Mouse (Mus musculus): Measurements from ENCODE around the gene Il2ra.
A peak's percentile ranks its signal among the peaks of the same experiment; 100 is the strongest.

Il2ra gene

GRCm38 (mm10) chr2:11653780-11654179 lies 11.2 kb downstream of the Il2ra start:
- no peak for DNase-seq

DNA sequence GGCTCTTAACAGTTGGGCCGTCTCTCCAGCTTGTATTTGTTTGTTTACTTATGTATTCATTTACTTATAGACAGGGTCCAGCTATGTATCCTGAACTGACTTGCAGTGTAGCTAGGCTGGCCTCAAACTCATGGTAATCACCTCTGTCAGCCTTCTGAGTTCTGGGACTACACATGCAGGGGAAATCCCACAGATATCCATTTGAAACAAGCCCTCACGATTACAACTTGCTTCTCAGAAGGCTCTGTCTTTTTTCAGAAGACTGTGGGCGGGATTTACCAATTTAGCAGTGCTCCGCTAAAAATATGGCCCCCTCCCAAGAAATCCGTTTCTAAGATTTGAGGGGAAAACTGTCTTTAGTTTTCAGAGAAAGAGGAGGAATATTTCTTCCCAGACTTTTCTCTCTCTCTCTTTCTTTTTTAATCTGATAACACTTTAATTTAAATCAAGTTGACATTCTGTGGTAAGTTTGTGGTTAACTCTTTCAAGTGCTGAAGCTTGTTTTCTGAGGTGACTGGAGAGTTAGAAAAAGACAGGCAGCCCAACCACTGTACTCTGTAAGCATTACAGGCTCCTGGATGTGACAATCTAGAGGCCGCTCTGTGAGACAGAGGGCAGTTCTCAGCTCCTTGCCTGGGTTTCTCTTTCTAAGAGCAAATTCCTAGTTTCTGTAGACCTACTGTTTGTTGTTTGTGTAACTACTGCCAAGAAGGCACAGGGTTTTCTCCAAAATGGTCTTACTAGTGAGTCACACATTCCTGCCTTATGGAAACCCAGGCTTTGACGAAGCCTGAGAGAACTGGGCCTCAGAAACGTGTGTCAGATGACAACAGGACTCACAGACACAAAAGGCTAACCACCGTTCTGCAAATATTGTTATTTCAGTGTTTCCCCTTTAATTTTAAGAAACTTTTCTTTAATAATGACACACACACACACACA lies 12.7 kb downstream of the Il2ra start:
- DNase-seq: no peak

GRCm38 (mm10) chr2:11657581-11657980 lies 15.0 kb downstream of the Il2ra start:
- no peak for DNase-seq

DNA sequence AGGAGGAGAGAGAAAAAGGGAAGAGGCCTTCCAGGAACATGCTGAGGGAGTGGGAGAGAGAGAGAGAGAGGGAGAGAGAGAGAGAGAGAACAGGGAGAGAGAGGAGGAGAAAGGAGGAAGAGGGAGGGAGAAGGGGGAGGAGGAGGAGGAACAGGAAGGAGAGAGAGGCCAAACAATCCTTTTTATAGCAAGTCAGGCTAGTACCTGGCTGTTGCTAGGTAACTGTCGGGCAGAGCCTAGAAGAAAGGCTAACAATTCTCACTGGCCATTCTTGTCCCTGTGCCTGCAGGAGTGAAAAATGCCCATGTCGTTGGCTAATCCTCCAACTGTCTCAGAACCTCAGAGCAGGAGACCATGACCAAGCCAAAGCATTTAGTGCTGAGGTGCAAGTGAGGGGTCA lies 16.7 kb downstream of the Il2ra start:
- DNase-seq: no peak

DNA sequence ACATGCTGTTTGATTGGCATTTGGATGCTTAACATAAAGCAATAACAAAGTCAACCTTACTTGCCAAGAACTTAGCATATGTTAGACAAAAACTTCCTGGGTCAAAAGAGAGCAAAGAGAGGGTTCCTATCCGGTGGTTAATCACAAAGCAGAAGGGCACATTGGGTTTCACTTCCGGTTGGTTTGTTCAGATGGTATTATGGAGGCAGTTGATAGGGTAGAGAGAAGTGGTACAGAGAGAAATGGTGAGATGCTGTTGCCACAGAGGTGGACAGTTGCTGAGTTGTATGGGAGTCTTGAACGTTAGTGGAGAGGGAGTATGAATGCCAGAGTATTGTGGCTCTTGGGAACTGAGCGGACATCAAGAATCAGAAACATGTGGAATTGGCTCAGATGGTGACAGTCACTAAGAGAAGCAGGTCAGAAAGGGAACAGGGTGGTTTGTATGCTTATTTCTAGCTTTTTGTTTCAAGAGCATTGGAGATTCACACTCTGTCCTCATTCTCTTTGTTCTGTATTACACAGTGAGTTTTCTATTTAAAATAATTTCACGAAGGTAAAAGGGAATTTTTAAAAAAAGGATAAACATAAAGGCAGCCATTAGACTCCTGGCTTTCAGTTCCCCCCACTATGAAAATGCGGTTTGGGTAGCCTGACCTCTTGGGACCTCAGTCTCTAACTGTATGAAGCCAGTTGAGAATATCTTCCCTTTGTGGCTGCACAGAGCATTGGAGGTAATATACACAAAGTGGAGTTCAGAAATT lies 19.7 kb downstream of the Il2ra start:
- DNase-seq: no peak

DNA sequence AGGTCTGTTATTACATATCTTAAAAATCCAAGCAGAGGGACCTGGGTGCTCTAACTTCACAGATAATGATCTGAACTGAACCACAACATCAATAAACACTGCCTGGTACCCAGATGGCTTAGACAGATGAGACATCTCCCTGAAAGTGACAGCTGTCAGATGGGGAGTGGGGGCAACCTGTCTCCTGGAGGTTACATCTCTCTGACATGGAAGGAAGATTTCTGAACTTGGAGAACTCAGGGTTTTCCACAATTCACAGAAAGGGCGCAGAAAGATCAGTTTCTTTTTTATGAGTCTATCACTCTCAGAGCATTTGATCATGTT lies 20.3 kb downstream of the Il2ra start:
- no peak for DNase-seq

DNA sequence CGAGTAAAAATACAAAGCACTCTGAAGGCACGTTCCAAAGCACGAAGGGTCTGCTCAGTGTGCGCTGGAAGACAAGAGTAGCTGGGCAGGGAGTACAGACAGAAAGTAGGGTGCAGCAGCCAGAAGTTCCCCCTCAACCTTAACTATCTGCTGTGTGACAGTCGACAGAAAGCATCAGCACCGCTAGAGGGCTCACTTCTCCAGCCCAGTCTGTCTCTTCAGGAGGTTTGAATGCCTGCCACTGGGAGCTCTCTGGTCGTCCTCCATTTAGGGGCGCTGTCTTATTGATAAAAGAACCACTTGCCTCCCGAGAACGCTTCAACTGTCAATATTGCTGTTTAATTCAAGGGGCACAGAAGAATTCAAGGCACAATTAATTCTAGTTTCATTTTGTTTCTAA lies 21.4 kb downstream of the Il2ra start:
- DNase-seq: peak; percentile 75 to 85

DNA sequence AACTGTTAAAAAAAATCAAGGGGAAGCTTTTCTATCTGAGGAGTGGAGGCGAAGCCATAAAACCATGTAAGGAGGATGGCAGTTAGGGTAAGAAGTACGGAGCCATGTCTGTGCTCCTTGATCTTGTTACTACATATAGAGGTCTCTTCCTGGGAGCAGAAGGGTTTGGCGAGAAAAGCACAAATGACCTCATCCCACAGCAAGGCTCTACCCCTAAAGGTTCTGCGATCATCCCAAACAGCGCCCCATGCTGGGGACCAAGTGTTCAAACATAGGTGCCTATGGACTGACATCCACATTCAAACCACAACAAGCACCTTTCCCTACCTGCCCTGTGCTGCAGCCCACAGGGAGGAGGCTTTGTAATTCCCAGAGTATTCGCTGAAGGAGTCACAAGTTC lies 21.8 kb downstream of the Il2ra start:
- peak; percentile 30 to 41 for DNase-seq

- DNase-seq: no peak
These were observed 22.2 kb downstream of the Il2ra start for GRCm38 (mm10) chr2:11664806-11665205.

DNA sequence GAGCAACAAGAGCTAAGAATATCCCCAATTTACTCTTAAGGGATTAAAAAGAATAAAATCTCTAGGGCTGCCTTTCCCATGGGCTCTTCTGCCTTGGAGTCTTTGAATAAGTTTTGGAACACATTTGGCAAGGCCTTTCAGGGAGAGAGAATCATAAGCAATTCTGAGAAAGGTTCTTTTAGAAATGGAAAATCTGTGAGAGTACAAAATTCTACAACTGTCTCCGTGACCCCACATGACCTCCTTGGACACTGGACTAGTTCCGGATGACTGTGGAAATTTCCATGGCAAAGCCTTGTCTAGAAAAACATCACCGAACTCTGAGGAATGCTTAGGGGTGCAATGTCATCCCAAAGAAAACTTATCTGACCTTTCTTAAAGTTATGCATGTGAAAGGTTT lies 22.7 kb downstream of the Il2ra start:
- no peak for DNase-seq

DNA sequence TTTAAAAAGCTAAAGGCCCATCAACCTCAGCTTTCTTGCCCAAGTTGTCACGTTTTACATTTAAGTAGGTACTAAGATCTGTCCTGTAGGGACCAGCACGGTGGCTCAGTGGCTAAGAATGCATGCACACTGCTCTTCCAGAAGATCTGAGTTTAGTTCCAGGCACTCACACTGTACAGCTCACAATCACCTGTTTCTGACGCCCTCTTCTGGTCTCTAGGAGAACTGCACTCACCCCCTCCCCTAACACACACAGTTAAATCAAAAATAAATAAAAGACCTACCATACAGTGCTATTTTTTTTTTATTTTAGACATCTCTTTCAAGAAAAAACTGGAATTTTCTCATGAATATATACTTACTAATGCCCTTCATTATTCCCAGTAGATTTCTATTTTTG lies 29.5 kb downstream of the Il2ra start:
- peak in 1 of 2 experiments; percentile 13 for DNase-seq

DNA sequence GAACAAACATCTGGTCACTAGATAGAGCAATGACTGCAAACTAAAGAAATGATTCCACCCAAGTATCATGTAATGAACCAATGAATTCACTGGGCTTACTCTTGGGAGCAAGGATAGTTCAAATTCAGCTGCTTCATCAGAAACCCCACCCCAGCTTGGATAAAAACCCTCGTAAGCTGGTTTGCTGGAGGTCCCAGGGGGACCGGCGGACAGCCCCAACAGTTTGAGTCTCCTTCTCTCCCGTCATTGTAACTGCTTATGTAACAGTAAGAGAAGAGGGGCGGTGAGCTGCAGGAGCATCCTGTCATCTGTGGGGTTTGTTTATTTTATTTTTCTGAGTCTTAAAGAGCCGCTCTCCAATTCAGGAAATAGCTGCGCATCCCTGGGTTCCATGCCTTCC lies 37.0 kb downstream of the Il2ra start:
- no peak for DNase-seq

- DNase-seq: no peak
These were observed 40.1 kb downstream of the Il2ra start for GRCm38 (mm10) chr2:11682712-11683111.

DNA sequence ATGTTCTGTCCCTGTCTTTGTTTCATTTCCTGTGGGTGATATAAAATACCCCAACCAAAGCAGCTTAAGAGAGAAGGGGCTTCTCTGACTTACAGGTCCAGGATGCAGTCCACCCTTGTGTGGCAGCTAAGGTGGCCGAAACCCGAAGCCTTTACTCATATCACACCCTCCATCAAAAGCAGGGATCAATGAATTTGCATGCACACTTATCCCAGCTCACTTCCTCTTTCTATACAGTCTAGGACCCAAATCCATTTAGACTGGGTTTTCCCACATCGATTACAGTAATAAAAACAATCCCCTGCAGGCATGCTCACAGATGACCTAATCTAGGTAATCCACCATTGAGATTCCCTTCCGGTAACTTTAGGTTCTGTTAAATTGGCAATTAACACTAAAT lies 43.9 kb downstream of the Il2ra start:
- no peak for DNase-seq

DNA sequence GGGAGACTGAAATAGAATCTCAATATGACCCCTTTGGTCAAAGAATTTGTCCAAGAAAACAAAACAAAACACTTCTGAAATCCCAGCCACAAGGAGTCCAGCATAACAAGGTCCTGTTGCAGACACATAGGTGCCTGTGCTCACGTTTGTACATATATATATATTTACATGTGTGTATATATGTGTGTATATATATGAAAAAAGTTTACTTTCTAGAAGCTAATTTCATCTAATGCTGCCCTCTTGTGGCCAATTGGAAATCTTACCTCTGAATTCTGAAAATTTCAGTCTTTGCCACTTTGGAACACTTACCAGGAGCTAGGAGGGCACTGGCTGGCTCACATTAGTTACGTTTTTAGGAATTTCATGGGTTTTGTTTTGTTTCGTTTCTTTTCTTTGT lies 44.8 kb downstream of the Il2ra start:
- DNase-seq: no peak

DNA sequence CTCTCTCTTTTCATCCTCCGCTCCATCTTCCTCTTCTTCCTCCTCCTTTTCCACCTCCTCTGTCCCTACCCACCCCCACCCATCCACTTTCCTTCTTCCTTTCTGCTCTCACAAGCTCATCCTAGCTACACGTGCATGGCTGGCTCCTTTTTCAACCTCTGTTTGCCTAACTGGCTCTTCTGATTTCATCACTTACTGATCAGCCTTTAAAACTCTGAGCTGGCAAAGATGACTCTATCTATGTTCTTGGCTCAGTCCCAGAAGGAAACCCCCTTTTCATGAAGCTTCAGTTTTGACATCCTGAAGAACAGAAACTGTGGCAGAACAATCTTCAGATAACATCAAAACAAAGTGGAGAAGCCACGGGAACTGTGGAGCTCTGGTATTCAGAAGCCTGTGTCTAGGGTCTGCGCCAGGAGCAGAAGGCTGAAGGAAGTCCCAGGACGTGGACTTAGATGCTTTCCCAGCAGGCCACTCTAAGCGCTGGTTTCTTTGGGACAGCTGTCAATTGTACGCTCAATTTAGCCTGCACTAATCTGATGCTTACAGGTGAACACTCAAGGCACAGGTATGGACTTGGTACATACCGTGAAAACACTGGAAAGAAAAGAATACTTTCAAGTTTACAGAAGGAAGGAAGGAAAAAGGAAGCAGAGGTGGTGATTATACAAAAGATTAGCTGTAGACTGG lies 47.7 kb downstream of the Il2ra start:
- DNase-seq: no peak

GRCm38 (mm10) chr2:11693352-11693751 lies 50.7 kb downstream of the Il2ra start:
- DNase-seq: no peak

GRCm38 (mm10) chr2:11694104-11694503 lies 51.5 kb downstream of the Il2ra start:
- no peak for DNase-seq

- DNase-seq: no peak
These were observed 53.3 kb downstream of the Il2ra start for GRCm38 (mm10) chr2:11695867-11696266.

- no peak for DNase-seq
These were observed 56.4 kb downstream of the Il2ra start for GRCm38 (mm10) chr2:11698994-11699393.

DNA sequence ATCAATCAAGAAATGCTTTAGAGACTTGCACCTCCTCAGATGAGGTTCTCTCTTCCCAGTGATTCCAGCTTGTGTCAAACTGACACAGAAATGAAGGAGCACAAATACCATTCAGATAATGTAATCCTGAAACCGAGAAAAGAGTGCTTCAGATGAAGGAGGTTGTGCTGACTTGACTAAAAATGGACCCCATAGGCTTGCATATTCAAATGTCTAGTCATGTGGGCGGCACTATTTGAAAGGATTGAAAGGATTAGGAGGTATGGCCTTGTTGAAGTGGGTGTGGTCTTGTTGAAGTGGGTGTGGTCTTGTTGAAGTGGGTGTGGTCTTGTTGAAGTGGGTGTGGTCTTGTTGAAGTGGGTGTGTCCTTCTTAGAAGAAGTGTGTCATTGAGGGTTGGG lies 57.3 kb downstream of the Il2ra start:
- DNase-seq: no peak

DNA sequence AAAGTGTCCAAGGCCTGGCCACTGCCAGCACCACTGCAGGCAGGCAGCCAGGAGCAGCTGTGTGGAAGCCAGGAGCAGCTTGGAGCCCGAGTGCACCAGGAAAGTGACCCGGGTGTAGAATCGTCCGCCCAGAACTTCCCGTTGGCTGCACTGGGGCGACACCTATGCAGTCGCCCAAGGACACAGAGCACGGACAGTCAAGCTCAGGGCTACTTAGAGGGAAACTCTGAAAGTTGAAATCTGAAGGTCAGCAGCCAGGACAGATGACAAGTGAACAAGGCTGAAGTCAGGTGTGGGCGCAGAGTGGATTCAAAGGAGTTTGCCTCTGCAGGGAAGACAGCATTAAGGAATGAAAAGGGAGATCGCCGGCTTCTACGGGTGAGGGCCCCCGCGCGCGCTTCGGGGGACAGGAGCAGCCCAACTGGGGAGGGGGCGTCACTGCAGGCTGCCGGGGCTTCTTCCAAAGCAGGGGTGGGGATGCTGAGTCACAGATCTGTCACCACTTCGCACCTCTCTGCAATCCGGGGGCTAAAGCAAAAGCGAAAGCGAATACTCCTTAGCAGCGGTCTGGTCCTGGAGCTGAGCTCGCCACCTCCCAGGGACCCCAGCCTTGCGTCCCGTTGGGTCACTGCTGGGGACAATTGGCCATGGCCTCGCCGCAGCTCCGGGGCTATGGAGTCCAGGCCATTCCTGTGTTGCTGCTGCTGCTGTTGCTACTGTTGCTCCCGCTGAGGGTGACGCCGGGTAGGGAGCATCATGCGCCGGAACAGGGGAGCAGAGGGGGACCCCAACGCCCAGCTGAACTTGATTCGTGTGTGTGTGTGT lies 62.8 kb downstream of the Il2ra start, which contains the start of gene Il15ra:
Gene Il15ra (plus strand): TSS at position 90 of the 825 bp plus-strand sequence.
- peak; percentile 72 to 80 for DNase-seq

Data from lung, postnatal 4 days (tissue).